Mouse (Mus musculus): ENCODE measurements at regions not wholly inside any gene's neighbourhood (a gene's known extent, or its start where the extent isn't known, plus 50 kb on each side); places are given as distances from the start of the nearest gene placed in this dataset.
A peak's percentile ranks its signal among the peaks of the same experiment; 100 is the strongest.
"Not testable (repeated sequence)": the region's sequence is repeated elsewhere in the genome, so short reads cannot be mapped to it uniquely, and the experiment has no call there.

DNA sequence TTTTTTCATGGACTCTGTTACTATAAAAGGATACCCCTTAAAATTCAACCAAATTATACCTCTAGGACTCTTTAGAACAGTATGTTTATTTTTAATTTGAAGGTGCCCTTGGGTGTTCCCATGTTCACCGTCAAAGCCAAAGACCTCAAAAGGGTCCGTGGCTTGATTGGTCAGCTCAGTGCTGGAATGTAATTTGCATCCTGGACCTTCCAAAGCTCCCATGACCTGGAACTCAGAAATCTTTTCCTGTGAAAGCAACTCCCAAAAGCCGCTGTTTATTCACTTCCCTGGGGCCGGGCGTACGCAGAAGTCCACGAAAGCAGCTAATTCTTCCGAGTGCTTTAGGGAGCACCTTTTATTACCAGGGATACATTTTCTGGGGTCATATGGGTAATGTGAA is 105.1 kb upstream of the Ahi1 start:
- Histone ChIP-seq H3K4me1 (ENCODE audit: control insufficient read depth, low read depth, low read length) (no peaks in the 10 kb centered on the region; the same call in 1 of the 2 replicates), H3K9ac (ENCODE audit: low read depth, low read length) (no peak overlapping the region), H3K27ac (ENCODE audit: low read length) (no peak overlapping the region), H3K36me3 (ENCODE audit: control insufficient read depth, insufficient read depth) (no peaks in the 10 kb centered on the region), H3K27me3 (ENCODE audit: control insufficient read depth, insufficient read depth, low read depth, low read length) (no peaks in the 10 kb centered on the region), H3K4me2 (ENCODE audit: low read depth, low read length) (no peak overlapping the region), H3K9me3 (replicated peaks; ENCODE audit: control insufficient read depth, low read length) (no peaks in the 10 kb centered on the region), H3K4me3 (ENCODE audit: low read depth, low read length) (no peak overlapping the region)
- WGBS (ENCODE audit: insufficient replicate concordance) = 80% methylated on average over 8 of the region's 8 CpGs
- no peak for ATAC-seq (ENCODE audit: low read depth)

DNA sequence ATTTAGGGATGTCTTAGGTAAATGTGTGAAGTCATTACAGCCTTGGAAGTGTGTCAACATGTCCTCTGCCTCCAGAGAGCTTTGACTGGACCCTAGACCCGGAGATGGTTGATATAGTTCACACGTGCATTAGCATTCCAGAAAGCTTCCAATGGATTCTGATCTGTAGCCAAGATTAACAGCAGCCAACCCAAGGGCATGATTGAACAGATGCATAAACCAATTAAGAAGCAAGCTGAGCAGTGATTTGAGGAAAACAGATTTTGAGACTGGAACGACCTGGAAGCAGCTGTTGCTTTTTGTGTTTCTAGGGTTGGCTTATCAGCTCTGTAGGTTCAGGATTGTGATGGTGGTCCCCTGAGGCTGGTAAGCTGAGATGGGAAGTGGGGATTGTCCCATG is 109.1 kb upstream of the Ahi1 start:
- H3K4me3 ChIP-seq (ENCODE audit: low read depth, low read length) = no peak overlapping the region
- H3K36me3 ChIP-seq (ENCODE audit: control insufficient read depth, insufficient read depth) = no peaks in the 10 kb centered on the region
- no peaks in the 10 kb centered on the region for H3K4me1 ChIP-seq (ENCODE audit: control insufficient read depth, low read depth, low read length)
- H3K27ac ChIP-seq (ENCODE audit: low read length) = no peak overlapping the region
- H3K4me2 ChIP-seq (ENCODE audit: low read depth, low read length) = no peak overlapping the region
- WGBS (ENCODE audit: insufficient replicate concordance) = 66% methylated on average over 3 of the region's 3 CpGs
- no peak for ATAC-seq (ENCODE audit: low read depth)
- H3K9me3 ChIP-seq (replicated peaks; ENCODE audit: control insufficient read depth, low read length) = no peaks in the 10 kb centered on the region
- no peaks in the 10 kb centered on the region for H3K27me3 ChIP-seq (ENCODE audit: control insufficient read depth, insufficient read depth, low read depth, low read length)
- H3K9ac ChIP-seq (ENCODE audit: low read depth, low read length) = no peak overlapping the region

DNA sequence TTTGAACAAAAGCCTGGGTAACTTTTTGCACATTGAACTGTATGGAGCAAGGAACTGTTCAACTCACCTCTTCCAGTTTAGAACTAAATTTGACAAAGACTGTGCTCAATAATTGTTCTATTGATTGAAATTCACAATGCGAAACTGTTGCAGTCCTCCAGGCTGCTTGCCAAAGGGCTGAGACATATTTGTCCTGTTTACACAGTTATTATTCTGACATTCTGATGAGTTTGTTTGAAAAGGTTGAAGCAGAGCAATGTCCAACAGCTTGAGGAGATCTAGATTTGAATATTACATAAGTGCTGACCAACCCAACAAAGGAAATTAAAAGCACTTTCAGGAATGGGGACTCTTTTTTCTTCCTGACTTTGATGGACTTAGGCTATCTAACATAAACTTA is 110.2 kb upstream of the Ahi1 start:
- 62% methylated on average over 1 of the region's 1 CpGs for WGBS (ENCODE audit: insufficient replicate concordance)
- H3K4me3 ChIP-seq (ENCODE audit: low read depth, low read length) = no peak overlapping the region
- H3K4me1 ChIP-seq (ENCODE audit: control insufficient read depth, low read depth, low read length) = no peaks in the 10 kb centered on the region
- no peak for ATAC-seq (ENCODE audit: low read depth)
- H3K9me3 ChIP-seq (replicated peaks; ENCODE audit: control insufficient read depth, low read length) = no peaks in the 10 kb centered on the region
- no peak overlapping the region for H3K4me2 ChIP-seq (ENCODE audit: low read depth, low read length)
- no peak overlapping the region for H3K27ac ChIP-seq (ENCODE audit: low read length)
- H3K27me3 ChIP-seq (ENCODE audit: control insufficient read depth, insufficient read depth, low read depth, low read length) = no peaks in the 10 kb centered on the region
- H3K36me3 ChIP-seq (ENCODE audit: control insufficient read depth, insufficient read depth) = no peaks in the 10 kb centered on the region
- no peak overlapping the region for H3K9ac ChIP-seq (ENCODE audit: low read depth, low read length)

DNA sequence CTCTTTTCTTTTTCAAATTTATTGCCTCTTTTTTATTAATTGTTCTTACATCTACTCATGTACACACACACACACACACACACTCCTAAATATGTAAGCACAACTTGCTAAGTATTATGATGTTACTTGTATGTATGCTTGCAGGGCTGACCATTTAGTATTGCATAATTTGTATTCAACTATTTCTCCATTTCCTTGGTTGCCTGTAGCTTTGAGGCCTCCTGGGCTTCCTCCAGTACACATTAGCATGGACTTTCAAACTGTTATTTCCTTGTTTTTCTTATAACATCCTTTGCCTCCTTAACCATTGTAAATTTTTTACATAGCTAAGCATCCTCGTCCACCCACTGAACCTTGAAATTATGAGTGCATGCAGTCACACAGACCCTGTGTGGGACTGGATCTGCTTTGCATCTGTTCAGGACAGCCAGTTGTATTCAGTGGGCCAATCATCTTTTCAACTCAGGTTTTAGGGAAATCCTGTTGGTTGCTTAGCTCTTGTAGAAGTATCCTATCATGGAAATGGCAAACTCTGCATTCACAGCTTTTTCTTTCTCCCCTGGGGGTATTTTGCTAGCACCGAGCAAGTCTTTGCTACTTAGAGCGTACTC is 110.8 kb upstream of the Ahi1 start:
- ATAC-seq (ENCODE audit: low read depth) = no peak
- Histone ChIP-seq H3K4me2 (ENCODE audit: low read depth, low read length) (no peak overlapping the region), H3K4me1 (ENCODE audit: control insufficient read depth, low read depth, low read length) (no peaks in the 10 kb centered on the region), H3K9me3 (replicated peaks; ENCODE audit: control insufficient read depth, low read length) (no peaks in the 10 kb centered on the region), H3K4me3 (ENCODE audit: low read depth, low read length) (no peak overlapping the region), H3K9ac (ENCODE audit: low read depth, low read length) (no peak overlapping the region), H3K27ac (ENCODE audit: low read length) (no peak overlapping the region), H3K27me3 (ENCODE audit: control insufficient read depth, insufficient read depth, low read depth, low read length) (no peaks in the 10 kb centered on the region), H3K36me3 (ENCODE audit: control insufficient read depth, insufficient read depth) (no peaks in the 10 kb centered on the region)
- WGBS (ENCODE audit: insufficient replicate concordance) = 52% methylated on average over 3 of the region's 3 CpGs

DNA sequence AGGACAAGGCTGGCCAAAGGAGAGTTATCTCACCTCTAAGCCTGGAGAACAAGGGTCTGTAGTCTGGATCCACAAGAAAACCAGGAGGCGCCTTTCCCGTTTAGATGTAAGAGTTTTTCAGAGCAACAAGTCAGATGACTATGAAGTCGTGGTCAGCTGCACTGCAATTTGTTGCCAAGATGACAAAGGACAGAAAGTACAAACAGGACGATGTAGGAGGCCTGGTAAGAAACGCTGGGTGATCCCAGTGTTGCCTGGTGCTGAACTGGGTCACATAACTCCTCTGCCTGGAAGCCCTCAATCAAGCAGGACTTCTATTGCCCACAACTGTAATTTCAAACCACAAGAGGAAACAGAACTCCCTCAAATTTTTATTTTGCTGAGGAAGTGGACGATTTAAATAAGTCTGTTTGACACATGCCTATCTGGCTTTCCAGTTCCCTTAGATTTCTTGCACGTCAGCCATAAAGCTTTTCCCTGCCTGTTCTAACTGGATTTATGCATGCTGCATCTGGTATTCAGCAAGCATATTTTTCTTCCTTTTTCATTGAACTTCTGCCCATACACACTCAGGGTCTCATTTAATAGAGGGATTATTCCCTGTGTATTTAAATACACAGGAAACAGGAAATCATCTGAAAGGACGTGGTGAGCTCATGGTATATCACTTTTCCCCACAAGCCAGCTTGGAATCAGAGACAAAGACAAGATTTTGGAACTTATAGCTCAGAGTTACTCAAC is 113.5 kb upstream of the Ahi1 start:
- H3K9ac ChIP-seq (ENCODE audit: low read depth, low read length) = no peak overlapping the region
- H3K4me3 ChIP-seq (ENCODE audit: low read depth, low read length) = no peak overlapping the region
- no peak overlapping the region for H3K4me2 ChIP-seq (ENCODE audit: low read depth, low read length)
- H3K27ac ChIP-seq (ENCODE audit: low read length) = no peak overlapping the region
- no peaks in the 10 kb centered on the region for H3K27me3 ChIP-seq (ENCODE audit: control insufficient read depth, insufficient read depth, low read depth, low read length)
- no peaks in the 10 kb centered on the region for H3K4me1 ChIP-seq (ENCODE audit: control insufficient read depth, low read depth, low read length)
- H3K9me3 ChIP-seq (replicated peaks; ENCODE audit: control insufficient read depth, low read length) = no peaks in the 10 kb centered on the region
- WGBS (ENCODE audit: insufficient replicate concordance) = 28% methylated on average over 8 of the region's 8 CpGs
- no peak for ATAC-seq (ENCODE audit: low read depth)
- H3K36me3 ChIP-seq (ENCODE audit: control insufficient read depth, insufficient read depth) = no peaks in the 10 kb centered on the region

DNA sequence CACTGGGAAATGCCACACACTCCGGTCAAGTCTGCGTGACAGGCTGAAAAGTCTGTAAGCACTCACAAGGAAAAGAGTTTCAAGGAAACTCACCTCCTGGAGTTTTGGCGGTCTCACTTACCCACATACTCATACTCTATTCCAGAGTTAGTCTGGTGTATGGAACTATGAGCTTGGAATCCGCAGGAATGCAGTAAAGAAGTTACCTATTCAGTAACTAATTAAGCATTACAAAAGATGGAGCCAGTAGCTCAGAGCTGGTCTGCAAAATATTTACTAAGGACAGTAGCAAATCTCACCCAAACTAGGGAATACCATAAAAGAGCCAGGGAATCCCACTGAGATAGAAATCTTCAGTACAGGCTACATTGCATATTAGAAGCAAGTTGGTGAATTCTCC is 111.9 kb upstream of the Pde7b start:
- H3K9ac ChIP-seq (ENCODE audit: low read depth, low read length); H3K9me3 ChIP-seq (replicated peaks; ENCODE audit: control insufficient read depth, low read length); H3K4me2 ChIP-seq (ENCODE audit: low read depth, low read length); H3K27ac ChIP-seq (ENCODE audit: low read length); ATAC-seq (ENCODE audit: low read depth); H3K27me3 ChIP-seq (ENCODE audit: control insufficient read depth, insufficient read depth, low read depth, low read length); H3K4me1 ChIP-seq (ENCODE audit: control insufficient read depth, low read depth, low read length); H3K4me3 ChIP-seq (ENCODE audit: low read depth, low read length); H3K36me3 ChIP-seq (ENCODE audit: control insufficient read depth, insufficient read depth): not testable (repeated sequence)
- 77% methylated on average over 4 of the region's 4 CpGs for WGBS (ENCODE audit: insufficient replicate concordance)

GRCm38 (mm10) chr10:20834806-20835575 is 110.1 kb upstream of the Pde7b start:
- no peaks in the 10 kb centered on the region for H3K27me3 ChIP-seq (ENCODE audit: control insufficient read depth, insufficient read depth, low read depth, low read length)
- H3K4me1 ChIP-seq (ENCODE audit: control insufficient read depth, low read depth, low read length) = no peaks in the 10 kb centered on the region
- H3K9me3 ChIP-seq (replicated peaks; ENCODE audit: control insufficient read depth, low read length) = no peaks in the 10 kb centered on the region
- peak overlapping the region; percentile 36 for H3K4me2 ChIP-seq (ENCODE audit: low read depth, low read length)
- H3K4me3 ChIP-seq (ENCODE audit: low read depth, low read length) = peak overlapping the region; percentile 27; the same call in 1 of the 2 replicates
- H3K9ac ChIP-seq (ENCODE audit: low read depth, low read length) = no peak overlapping the region
- ATAC-seq (ENCODE audit: low read depth) = no peak
- no peaks in the 10 kb centered on the region for H3K36me3 ChIP-seq (ENCODE audit: control insufficient read depth, insufficient read depth)
- no peak overlapping the region; the same call in 1 of the 2 replicates for H3K27ac ChIP-seq (ENCODE audit: low read length)
- 42% methylated on average over 11 of the region's 11 CpGs for WGBS (ENCODE audit: insufficient replicate concordance)

DNA sequence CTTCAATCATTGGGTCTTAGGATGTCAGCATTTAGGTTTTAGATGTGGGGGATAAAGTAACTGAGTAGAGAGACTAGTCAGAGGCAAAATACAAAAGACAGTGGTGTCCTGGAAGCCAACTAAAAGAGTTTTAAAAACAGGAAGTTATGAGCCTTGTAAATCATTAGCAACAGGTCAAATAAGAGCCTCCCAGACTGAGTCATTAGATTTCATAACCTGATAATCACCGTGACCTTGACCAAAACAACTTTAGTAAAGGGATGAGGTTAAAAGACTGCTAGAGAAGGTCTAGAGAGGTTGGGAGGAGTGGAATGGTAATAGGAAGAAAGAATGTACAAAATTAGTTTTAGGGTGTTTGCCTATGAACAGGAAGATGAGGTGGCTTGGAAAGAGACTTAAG is 103.4 kb upstream of the Pde7b start:
- Histone ChIP-seq H3K4me2 (ENCODE audit: low read depth, low read length) (no peak overlapping the region), H3K27ac (ENCODE audit: low read length) (no peak overlapping the region), H3K9me3 (replicated peaks; ENCODE audit: control insufficient read depth, low read length) (no peaks in the 10 kb centered on the region), H3K9ac (ENCODE audit: low read depth, low read length) (no peak overlapping the region), H3K27me3 (ENCODE audit: control insufficient read depth, insufficient read depth, low read depth, low read length) (no peaks in the 10 kb centered on the region), H3K4me3 (ENCODE audit: low read depth, low read length) (no peak overlapping the region), H3K4me1 (ENCODE audit: control insufficient read depth, low read depth, low read length) (no peaks in the 10 kb centered on the region), H3K36me3 (ENCODE audit: control insufficient read depth, insufficient read depth) (no peaks in the 10 kb centered on the region)
- no peak for ATAC-seq (ENCODE audit: low read depth)
- WGBS (ENCODE audit: insufficient replicate concordance) = 16% methylated on average over 1 of the region's 1 CpGs

DNA sequence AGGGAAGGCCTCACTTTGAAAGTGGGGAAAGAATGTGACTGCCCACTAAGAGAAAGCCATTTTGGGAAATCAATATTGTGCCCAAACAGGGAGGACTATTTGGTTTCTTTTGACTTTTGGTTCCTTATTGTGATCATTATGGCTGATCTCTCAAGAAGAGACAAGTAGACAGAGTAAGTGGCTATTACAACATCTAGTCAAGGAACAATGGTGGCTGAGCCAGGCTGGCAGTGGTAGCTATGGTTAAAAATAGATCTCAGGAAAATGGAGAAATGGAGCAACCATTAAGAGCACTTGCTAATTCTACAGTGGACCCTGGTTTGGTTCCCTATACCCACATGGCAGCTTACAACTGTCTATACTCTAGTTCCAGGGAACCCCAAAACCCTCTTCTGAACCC is 102.6 kb upstream of the Pde7b start:
- ATAC-seq (ENCODE audit: low read depth) = no peak
- Histone ChIP-seq H3K27me3 (ENCODE audit: control insufficient read depth, insufficient read depth, low read depth, low read length) (no peaks in the 10 kb centered on the region), H3K4me3 (ENCODE audit: low read depth, low read length) (no peak overlapping the region), H3K9me3 (replicated peaks; ENCODE audit: control insufficient read depth, low read length) (no peaks in the 10 kb centered on the region), H3K4me2 (ENCODE audit: low read depth, low read length) (no peak overlapping the region), H3K27ac (ENCODE audit: low read length) (no peak overlapping the region), H3K36me3 (ENCODE audit: control insufficient read depth, insufficient read depth) (no peaks in the 10 kb centered on the region), H3K4me1 (ENCODE audit: control insufficient read depth, low read depth, low read length) (no peaks in the 10 kb centered on the region), H3K9ac (ENCODE audit: low read depth, low read length) (no peak overlapping the region)
